Mouse (Mus musculus) liver, adult (tissue): ENCODE data around the gene C2cd4c.

ENCODE experiments used
- GATA4 ChIP-seq: IDR thresholded peaks from 2 replicates; pipeline ENCODE4 v1.6.1; 2014; ENCODE audit warnings: mild to moderate bottlenecking, low read length; ENCODE audit not compliant: insufficient replicate concordance

C2cd4c gene

DNA sequence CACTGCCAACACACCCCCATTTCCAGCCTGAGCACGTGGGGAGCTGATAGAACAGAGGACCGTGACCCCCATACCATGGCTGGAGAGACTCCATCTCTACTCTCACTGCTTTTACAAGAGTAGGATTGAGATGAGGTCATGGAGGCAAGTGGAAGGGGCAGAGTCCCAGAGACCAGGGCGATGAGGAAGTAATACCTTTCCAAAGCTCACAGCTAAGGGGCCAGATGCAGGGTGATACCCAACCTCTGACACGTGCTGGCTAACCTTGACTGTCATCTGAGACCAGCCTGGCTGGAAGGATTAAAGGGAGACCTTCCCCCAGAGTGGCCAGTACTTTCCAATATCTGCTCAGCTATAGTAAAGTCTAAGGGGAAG is 26.1 kb downstream of the C2cd4c start:
- TF ChIP-seq GATA4, result no peak

DNA sequence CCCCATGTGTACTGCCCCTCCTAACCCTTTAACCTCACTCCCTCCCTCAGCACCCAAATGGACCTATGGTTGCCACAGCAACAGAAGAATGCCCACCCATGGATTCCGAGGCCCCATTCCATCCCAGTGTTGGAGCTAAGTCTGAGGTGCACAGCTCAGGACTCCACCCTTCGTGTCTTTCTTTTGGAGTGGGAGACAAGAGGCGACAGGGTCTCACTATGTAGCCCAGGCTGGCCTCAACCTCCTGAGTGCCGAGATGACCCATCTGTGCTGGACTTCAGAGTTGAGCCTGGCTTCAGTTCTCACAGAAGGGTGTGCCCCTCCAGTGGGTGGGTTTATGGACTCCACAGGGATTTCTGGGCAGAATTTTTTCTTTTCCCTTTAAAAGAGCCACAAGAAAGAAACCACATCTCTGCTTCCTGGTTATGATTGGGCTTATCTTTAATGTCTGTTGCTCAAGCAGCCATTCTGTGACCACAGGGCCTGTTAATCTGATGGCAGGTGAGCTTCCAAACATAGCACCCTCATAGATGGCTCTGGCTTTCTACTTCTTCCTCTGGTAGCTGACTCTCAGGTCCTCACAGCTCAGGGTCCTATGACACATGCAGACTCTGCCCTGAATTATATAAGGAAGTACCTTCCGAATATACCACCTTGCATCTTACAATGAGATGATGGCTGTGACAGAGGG is 26.6 kb downstream of the C2cd4c start, which contains the start of gene Theg:
Gene Theg, minus strand, starts transcription at position 271 of the 691 bp plus-strand sequence.
- no peak for TF ChIP-seq GATA4

DNA sequence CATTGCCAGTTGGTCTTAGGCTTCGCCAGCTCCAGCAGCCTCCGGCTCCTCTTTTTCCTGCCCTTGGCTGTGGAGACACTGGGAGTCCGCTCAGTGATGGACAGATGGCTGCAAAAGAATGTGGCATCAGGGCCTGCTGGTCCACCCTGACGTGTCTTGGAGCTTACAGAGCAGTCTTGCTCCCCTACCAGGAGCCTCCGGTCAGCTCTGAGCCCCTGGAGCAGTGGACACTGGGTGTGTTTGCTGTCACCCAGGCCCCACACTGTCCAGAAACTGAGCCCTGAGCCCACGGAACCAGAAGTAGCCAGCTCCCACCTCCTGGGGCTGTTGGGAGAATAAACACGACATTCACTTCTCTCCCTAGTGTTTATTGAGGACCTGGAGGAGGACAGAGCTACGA is 27.6 kb downstream of the C2cd4c start:
- TF ChIP-seq GATA4, result no peak

DNA sequence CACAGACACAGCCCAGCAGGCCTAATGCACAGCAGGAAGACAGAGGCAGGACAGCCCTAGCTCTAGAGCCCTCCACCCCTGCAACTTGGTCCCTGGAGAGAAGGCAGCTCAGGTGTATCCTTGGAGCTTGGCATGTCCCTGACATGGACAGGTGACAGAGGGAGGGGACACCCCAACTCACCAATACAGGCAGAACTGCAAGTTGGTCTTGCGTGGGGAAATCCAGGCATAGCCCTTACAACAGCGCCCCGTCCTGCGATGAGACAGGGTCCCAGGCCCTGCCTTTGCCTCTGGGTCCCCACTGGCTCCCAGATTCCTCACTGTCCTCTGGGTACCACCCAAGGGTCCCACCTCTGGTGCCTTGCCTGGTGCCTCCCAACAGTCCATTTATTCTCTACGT is 28.1 kb downstream of the C2cd4c start:
- TF ChIP-seq GATA4, result no peak

DNA sequence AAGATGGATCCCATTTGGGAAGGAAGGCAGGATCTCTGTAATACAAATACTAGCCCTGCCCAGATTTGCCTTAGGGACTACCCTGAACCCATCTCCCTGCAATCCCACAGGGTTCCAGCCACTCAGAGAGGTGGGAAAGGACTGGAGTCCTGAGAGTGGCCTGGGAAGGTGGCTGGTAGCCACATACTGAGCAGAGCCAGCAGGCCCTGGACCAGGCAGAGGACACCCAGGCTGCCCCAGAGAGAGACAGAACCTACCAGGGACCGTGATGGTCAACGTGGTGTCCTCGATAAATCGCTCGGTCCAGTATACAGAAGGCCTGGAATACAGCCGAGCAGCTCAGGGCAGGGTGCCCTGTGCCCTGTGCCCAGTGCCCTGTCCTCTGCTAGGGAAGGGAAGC is 28.7 kb downstream of the C2cd4c start:
- TF ChIP-seq GATA4, result no peak

DNA sequence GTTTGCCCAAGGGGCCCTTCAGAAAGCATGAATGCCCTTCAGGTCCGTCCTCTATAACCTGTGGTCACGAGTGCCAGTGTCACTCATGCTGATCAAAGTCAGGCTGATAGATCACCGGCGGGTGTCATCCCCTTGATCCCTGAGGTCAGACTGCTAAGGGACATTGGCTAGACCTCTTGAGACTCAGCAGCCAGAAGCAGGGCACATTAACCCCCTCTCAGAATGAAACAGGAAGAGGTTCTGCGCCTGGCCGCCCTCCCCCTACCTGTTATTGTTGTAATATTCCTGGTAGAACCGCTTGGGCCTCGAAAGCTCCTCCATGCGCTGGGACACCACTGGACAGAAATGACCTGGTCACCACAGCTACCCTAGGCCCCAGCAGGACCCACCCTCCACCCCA is 29.4 kb downstream of the C2cd4c start:
- TF ChIP-seq GATA4, result no peak

DNA sequence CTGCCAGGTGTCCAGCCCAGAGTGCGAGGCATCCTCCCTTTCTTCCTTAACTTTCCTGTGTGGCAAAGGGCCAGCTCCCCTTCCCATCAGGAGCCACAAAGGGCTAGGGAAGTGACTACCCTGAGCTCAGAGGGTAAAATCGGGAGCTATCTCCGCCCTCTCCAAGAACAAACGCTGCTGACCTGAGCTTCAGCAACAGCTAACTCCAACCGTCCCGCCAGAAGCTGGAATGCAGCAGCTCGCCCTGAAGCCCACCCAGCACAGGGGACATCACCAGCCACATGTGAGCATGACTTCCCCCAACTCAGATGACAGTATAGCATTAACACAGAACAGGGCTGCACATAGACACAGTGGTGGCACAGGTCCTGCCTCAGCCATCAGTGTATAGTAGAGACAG is 29.8 kb downstream of the C2cd4c start:
- no peak for TF ChIP-seq GATA4

DNA sequence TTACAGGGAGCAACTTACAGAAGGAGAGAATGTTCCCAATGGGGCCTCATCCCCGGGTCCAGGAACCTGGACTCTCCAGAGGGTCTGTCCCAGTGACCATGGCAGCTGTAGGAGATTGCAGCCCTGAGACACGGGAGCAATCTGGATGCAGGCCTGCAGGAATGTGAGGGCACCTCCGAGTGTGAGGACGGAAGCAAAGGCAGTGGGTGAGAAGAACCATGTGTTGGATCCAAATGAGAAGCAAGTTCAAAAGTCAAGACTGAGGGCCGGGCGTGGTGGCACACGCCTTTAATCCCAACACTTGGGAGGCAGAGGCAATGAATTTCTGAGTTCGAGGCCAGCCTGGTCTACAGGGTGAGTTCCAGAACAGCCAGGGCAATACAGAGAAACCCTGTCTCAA is 32.3 kb downstream of the C2cd4c start:
- no peak for TF ChIP-seq GATA4

DNA sequence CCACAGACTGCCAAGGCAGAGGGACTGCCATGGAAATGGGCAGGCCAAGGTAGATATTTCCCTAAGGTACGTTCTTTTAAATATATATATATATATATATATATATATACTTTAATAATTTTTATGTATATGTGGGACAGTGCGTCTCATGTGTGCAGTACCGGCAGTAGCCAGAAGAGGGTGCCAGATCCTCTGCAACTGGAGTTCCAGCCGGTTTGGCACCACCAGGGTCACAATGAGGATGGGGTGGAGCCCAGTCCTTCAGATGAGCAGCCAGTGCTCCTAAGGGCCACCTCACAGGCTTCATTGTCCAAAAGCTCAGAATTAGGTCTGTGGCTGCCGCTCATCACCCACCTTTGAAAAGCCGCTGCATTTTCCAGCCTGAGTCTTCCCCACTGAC is 33.0 kb downstream of the C2cd4c start:
- no peak for TF ChIP-seq GATA4

DNA sequence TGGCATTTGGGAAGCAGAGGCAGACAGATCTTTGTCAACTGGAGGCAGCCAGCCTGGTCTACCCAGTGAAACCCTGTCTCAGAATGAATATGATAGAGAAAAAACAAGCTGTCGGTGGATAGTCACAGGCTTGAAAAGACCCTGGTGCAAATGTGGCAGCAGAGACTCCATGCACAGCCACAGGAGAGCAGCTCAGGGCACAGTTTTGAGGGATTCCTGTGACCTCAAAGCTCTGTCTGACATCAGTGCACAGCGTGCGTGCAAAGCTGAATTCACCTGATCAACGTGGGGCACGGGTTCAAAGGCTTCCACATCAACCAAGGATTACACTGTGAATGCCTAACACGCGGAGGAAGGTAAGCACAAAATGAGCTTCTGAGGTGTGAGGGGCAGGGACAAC is 33.5 kb downstream of the C2cd4c start:
- TF ChIP-seq GATA4, result no peak

DNA sequence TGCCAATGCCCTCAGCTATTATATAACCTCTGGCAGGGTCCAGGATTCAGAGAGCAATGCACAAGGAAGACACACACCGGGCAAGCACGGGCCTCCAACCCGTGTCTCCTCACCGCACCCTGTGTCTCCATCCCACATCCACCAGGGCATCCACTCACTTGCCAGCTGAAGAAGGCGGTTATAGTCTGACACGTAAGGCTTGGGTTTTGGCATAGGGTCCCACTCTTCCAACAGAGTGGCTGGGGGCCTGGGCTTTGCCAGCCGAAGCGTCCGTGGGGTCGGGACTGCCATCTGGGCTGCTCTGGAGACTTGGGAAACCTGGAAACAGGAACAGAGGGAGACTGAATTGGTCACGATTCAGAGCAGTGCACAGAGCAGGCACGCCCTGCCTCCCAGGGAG is 34.0 kb downstream of the C2cd4c start:
- TF ChIP-seq GATA4, result no peak

DNA sequence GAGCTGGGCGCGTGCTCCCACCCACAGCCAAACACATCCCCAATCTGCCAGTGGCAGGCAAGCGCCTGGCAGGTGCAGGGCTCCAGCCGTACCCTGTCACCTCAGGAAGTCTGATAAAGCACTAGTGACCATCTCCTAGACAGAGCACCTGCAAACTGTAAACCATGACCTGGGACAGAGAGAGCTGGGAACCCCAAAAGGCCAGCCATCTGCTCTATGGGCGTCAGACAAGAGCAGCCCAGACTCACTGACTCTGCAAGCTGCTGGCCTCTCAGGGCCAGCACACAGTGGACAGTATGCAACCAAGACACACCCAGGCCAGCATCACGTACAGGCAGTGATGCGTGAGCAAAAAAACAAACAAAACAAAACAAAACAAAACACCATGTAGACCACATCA is 34.9 kb downstream of the C2cd4c start:
- no peak for TF ChIP-seq GATA4

DNA sequence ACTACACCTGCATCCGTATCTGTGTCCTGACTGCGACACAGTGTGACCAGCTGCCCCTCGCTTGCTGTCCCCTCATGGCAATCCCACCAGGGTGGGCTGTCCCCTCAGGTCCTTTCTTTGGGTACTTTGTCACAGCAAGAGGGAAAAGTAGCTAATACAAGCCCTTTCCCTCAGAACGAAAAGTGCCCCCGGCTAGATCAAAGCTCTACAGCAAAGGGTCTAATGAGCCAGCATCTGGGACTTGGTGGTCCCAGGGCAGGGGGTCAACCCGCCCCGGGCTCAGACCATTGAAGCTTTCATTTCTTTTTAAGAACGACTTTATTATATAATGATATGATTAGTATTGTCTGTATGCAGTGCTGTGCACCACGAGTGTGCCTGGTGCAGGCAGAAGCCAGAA is 35.5 kb downstream of the C2cd4c start:
- no peak for TF ChIP-seq GATA4

DNA sequence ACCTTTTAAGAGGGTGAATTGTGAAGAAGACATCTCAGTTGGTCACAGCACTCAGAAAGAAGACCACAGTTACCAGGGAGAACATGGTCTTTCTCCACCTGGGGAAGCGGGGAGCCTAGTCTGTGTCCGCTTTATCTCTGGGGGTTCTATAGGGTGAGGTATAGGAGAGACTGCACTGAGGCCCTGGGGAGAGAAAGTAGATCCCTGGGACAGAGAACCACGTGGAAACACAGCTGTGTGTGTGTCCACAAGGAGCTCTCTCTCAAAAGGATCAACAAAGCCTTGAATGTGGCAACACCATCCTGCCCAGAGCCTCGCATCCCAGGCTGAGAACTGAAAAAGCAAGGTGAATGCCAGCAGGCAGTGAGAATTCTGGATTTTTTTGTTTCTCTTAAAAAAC is 36.4 kb downstream of the C2cd4c start:
- no peak for TF ChIP-seq GATA4

DNA sequence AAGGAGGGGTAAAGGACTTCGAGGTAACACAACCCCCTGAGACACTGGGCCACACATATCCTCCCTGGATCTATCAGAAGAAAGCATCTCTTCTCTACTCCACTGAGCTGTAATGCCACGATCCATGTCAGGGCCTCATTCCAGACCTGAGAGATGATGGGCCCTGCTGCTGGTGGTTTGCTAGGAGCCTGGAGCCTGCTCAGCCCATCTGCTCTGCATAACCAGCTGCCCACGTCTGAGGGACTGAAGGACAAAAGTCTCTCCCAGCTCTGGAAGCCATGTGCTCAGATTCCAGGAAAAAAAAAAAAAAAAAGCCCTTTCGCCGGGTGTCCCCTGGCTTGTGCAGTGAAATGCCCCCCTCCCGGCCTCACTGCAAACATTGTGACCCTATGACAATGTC is 38.1 kb downstream of the C2cd4c start:
- TF ChIP-seq GATA4, result no peak

DNA sequence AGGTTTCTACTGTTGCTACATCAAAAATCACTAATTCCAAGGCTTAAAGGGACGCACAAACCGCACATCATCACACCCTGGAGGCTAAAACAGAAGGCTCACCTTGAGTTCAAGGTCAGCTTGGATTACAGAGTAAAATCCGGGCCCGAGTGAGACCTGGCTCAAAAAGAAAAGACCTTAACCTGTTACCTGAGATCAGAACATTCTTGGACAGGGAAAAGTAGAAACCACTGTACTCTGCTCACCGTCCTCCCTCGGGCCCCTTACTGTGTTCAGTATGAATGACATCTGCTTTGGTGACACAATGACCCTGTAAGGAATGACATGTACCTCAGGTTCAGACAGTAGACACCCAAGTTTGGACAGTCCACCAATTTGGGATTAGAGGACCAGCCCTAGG is 39.0 kb downstream of the C2cd4c start:
- no peak for TF ChIP-seq GATA4

DNA sequence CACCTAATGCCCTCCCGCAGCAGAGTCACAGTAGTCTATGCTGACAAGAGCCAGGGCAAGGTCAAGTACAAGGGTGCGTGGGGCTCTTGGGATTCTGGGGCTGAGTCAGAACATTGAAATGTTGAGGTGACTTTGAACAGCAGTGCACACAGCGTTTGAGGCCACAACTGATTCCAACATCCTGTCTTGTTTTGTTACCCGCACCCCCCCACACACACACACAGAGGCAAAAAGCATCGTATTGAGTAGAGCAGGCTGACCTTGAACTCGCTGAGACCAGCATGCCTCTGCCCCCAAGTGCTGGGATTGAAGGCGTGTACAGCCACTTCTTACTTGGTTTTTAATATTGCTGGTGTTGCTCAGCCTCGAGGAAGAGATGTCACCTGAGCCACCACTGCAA is 39.5 kb downstream of the C2cd4c start:
- no peak for TF ChIP-seq GATA4
